Mouse (Mus musculus): Measurements from ENCODE around the gene Tmem200a. TPM values are rescaled to one million over a fixed set of nuclear protein-coding genes. Genes with fewer than 3 reads are reported as not detected.

Gene Tmem200a
- polyA plus RNA-seq, 1 experiment, result not detected

DNA sequence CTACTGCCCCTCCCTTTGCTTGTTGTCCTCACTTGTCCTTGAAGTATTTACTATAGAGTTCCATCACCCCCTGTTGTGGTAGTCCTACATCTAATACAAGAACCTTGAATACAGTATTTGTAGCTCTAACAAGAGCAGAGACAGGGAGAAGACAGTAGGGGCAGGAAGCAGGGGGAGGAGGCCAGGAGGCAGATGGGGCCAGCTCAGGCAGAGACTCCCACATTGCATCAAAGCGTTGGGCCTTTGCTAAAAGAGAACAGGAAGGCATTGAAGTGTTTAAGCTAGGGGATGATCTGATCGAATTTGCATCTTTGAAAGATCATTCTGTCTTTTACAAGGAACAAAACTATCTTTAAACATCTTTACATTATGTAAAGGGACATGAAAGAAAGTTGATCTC lies 133.0 kb downstream of the Tmem200a start:
- H3K4me3 ChIP-seq (replicated peaks), result no peak overlapping the region
- H3K36me3 ChIP-seq (replicated peaks; ENCODE audit: low read length), result no peaks in the 10 kb centered on the region
- no peaks in the 10 kb centered on the region for H3K4me1 ChIP-seq
- peaks cover 33% of the 10 kb centered on the region for H3K9me3 ChIP-seq
- no peaks in the 10 kb centered on the region for H3K27me3 ChIP-seq (replicated peaks)
- no peak for TF ChIP-seq GATA1 (IDR thresholded peaks at IDR 0.05; ENCODE audit: borderline replicate concordance, low read length)
- no peak for TF ChIP-seq FLI1 (IDR thresholded peaks at IDR 0.05; ENCODE audit: low read length)

DNA sequence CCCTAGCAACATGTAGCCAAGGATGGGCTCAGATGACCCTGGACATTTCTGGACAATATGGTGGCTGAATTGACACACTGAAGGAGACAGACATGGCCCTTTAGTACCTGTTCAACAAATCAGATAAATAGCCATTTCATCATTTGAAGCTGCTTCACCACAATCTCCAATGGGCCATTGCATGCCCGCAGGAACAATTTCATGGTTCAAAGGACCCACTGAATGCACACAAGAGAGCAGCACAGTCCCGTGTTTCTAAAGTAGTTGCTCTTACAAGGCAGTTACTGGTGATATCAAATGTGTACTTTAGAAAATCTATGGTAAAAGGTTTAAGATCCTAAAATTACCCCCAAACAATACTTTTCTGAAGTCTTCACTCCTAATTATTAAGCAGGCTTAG lies 134.2 kb downstream of the Tmem200a start:
- no peaks in the 10 kb centered on the region for H3K4me1 ChIP-seq
- H3K27me3 ChIP-seq (replicated peaks), result no peaks in the 10 kb centered on the region
- H3K36me3 ChIP-seq (replicated peaks; ENCODE audit: low read length), result no peaks in the 10 kb centered on the region
- TF ChIP-seq FLI1 (IDR thresholded peaks at IDR 0.05; ENCODE audit: low read length) (no peak), GATA1 (IDR thresholded peaks at IDR 0.05; ENCODE audit: borderline replicate concordance, low read length) (no peak)
- H3K9me3 ChIP-seq, result peaks cover 21% of the 10 kb centered on the region
- H3K4me3 ChIP-seq (replicated peaks), result no peak overlapping the region

- peaks cover 10% of the 10 kb centered on the region; the same call in 1 of the 2 replicates for H3K9me3 ChIP-seq
- TF ChIP-seq GATA1 (IDR thresholded peaks at IDR 0.05; ENCODE audit: borderline replicate concordance, low read length), result no peak
- TF ChIP-seq FLI1 (IDR thresholded peaks at IDR 0.05; ENCODE audit: low read length), result no peak
- H3K36me3 ChIP-seq (replicated peaks; ENCODE audit: low read length), result no peaks in the 10 kb centered on the region
- H3K4me1 ChIP-seq, result no peaks in the 10 kb centered on the region
- no peak overlapping the region for H3K4me3 ChIP-seq (replicated peaks)
- H3K27me3 ChIP-seq (replicated peaks), result no peaks in the 10 kb centered on the region
Observed at GRCm38 (mm10) chr10:25931796-25932195, 147.1 kb downstream of the Tmem200a start.

GRCm38 (mm10) chr10:25929401-25930150 lies 149.3 kb downstream of the Tmem200a start:
- Histone ChIP-seq H3K27me3 (replicated peaks) (no peaks in the 10 kb centered on the region), H3K36me3 (replicated peaks; ENCODE audit: low read length) (no peaks in the 10 kb centered on the region), H3K4me3 (replicated peaks) (no peak overlapping the region), H3K4me1 (no peaks in the 10 kb centered on the region), H3K9me3 (peaks cover 10% of the 10 kb centered on the region; the same call in 1 of the 2 replicates)
- TF ChIP-seq GATA1 (IDR thresholded peaks at IDR 0.05; ENCODE audit: borderline replicate concordance, low read length) (no peak), FLI1 (IDR thresholded peaks at IDR 0.05; ENCODE audit: low read length) (no peak)

DNA sequence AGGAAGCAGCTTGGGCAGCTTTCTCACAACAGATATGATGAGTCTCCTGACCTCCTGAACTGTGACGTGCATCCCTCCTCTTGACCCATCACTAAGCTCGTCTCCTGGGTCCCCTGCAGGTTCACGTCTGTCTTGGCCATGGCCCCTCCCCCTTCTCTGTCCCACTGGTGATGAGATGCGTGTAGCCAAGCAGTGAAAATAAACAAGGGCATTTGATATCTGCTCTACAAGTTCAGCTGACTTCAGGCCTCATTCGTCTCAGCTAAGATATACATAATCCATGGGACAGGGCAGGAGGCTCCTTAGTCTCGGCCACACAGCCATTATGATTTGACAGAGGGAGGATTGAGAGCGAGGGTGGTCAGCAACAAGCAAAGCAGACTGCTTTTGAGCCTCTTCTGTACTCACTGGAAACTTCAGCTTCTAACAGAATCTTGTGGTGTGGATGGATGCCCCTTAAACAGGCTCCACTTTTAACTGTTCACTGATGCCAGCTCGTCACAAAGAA lies 149.9 kb downstream of the Tmem200a start:
- peaks cover 10% of the 10 kb centered on the region; the same call in 1 of the 2 replicates for H3K9me3 ChIP-seq
- no peak overlapping the region for H3K4me3 ChIP-seq (replicated peaks)
- no peak for TF ChIP-seq GATA1 (IDR thresholded peaks at IDR 0.05; ENCODE audit: borderline replicate concordance, low read length)
- TF ChIP-seq FLI1 (IDR thresholded peaks at IDR 0.05; ENCODE audit: low read length), result no peak
- no peaks in the 10 kb centered on the region for H3K27me3 ChIP-seq (replicated peaks)
- no peaks in the 10 kb centered on the region for H3K4me1 ChIP-seq
- no peaks in the 10 kb centered on the region for H3K36me3 ChIP-seq (replicated peaks; ENCODE audit: low read length)

GRCm38 (mm10) chr10:25928448-25928786 lies 150.4 kb downstream of the Tmem200a start:
- H3K4me1 ChIP-seq, result no peaks in the 10 kb centered on the region
- TF ChIP-seq FLI1 (IDR thresholded peaks at IDR 0.05; ENCODE audit: low read length) (no peak), GATA1 (IDR thresholded peaks at IDR 0.05; ENCODE audit: borderline replicate concordance, low read length) (no peak)
- peaks cover 10% of the 10 kb centered on the region; the same call in 1 of the 2 replicates for H3K9me3 ChIP-seq
- no peaks in the 10 kb centered on the region for H3K27me3 ChIP-seq (replicated peaks)
- H3K36me3 ChIP-seq (replicated peaks; ENCODE audit: low read length), result no peaks in the 10 kb centered on the region
- no peak overlapping the region for H3K4me3 ChIP-seq (replicated peaks)

- no peak overlapping the region for H3K4me3 ChIP-seq (replicated peaks)
- peaks cover 10% of the 10 kb centered on the region; the same call in 1 of the 2 replicates for H3K9me3 ChIP-seq
- TF ChIP-seq GATA1 (IDR thresholded peaks at IDR 0.05; ENCODE audit: borderline replicate concordance, low read length), result no peak
- no peak for TF ChIP-seq FLI1 (IDR thresholded peaks at IDR 0.05; ENCODE audit: low read length)
- H3K27me3 ChIP-seq (replicated peaks), result no peaks in the 10 kb centered on the region
- H3K36me3 ChIP-seq (replicated peaks; ENCODE audit: low read length), result no peaks in the 10 kb centered on the region
- H3K4me1 ChIP-seq, result no peaks in the 10 kb centered on the region
Observed at GRCm38 (mm10) chr10:25927553-25928447, 151.1 kb downstream of the Tmem200a start.

GRCm38 (mm10) chr10:25920640-25921278 lies 158.1 kb downstream of the Tmem200a start:
- no peak overlapping the region for H3K4me3 ChIP-seq (replicated peaks)
- no peaks in the 10 kb centered on the region for H3K27me3 ChIP-seq (replicated peaks)
- 0 out of 2 replicates have a peak, but pooled peaks cover 3% of the 10 kb centered on the region for H3K4me1 ChIP-seq
- TF ChIP-seq GATA1 (IDR thresholded peaks at IDR 0.05; ENCODE audit: borderline replicate concordance, low read length) (no peak), FLI1 (IDR thresholded peaks at IDR 0.05; ENCODE audit: low read length) (no peak)
- no peaks in the 10 kb centered on the region for H3K36me3 ChIP-seq (replicated peaks; ENCODE audit: low read length)
- H3K9me3 ChIP-seq, result no peaks in the 10 kb centered on the region

- Histone ChIP-seq H3K4me3 (replicated peaks) (no peak overlapping the region), H3K36me3 (replicated peaks; ENCODE audit: low read length) (no peaks in the 10 kb centered on the region), H3K9me3 (no peaks in the 10 kb centered on the region), H3K4me1 (0 out of 2 replicates have a peak, but pooled peaks cover 3% of the 10 kb centered on the region), H3K27me3 (replicated peaks) (no peaks in the 10 kb centered on the region)
- TF ChIP-seq GATA1 (IDR thresholded peaks at IDR 0.05; ENCODE audit: borderline replicate concordance, low read length), result no peak
- TF ChIP-seq FLI1 (IDR thresholded peaks at IDR 0.05; ENCODE audit: low read length), result no peak
Observed at GRCm38 (mm10) chr10:25918103-25918502, 160.7 kb downstream of the Tmem200a start.

All from megakaryocyte, embryonic 14.5 days (primary cell).